Mouse (Mus musculus): ENCODE results near the gene Trim31. TPM values are rescaled to one million over a fixed set of nuclear protein-coding genes. Genes with fewer than 3 reads are reported as not detected.

Gene Trim31
- total RNA-seq, 2 experiments from 2014 or later: not detected

GRCm38 (mm10) chr17:36893387-36893786 is 4.5 kb upstream of the Trim31 start:
- no peak for DNase-seq (ENCODE audit: low spot score in 2 of 2)

- DNase-seq (ENCODE audit: low spot score in 2 of 2): no peak
Observed at GRCm38 (mm10) chr17:36896583-36896982, 1.3 kb upstream of the Trim31 start.

- DNase-seq (ENCODE audit: low spot score in 2 of 2): no peak
Observed at GRCm38 (mm10) chr17:36897065-36897464, 853 bp upstream of the Trim31 start.

GRCm38 (mm10) chr17:36899376-36899775 is 1.5 kb downstream of the Trim31 start:
- no peak for DNase-seq (ENCODE audit: low spot score in 2 of 2)

- DNase-seq (ENCODE audit: low spot score in 2 of 2): no peak
Observed at GRCm38 (mm10) chr17:36900001-36900400, 2.1 kb downstream of the Trim31 start.

- DNase-seq (ENCODE audit: low spot score in 2 of 2): no peak
Observed at GRCm38 (mm10) chr17:36900691-36901090, 2.8 kb downstream of the Trim31 start.

GRCm38 (mm10) chr17:36903651-36904050 is 5.7 kb downstream of the Trim31 start:
- no peak for DNase-seq (ENCODE audit: low spot score in 2 of 2)

- DNase-seq (ENCODE audit: low spot score in 2 of 2): no peak
Observed at GRCm38 (mm10) chr17:36908235-36908634, 10.3 kb downstream of the Trim31 start.

GRCm38 (mm10) chr17:36909802-36910201 is 11.9 kb downstream of the Trim31 start:
- DNase-seq (ENCODE audit: low spot score in 2 of 2): no peak

- DNase-seq (ENCODE audit: low spot score in 2 of 2): no peak
Observed at GRCm38 (mm10) chr17:36912031-36912430, 14.1 kb downstream of the Trim31 start.

GRCm38 (mm10) chr17:36914108-36914507 is 16.2 kb downstream of the Trim31 start:
- DNase-seq (ENCODE audit: low spot score in 2 of 2): peak; percentile 30 to 76

GRCm38 (mm10) chr17:36915076-36915475 is 17.2 kb downstream of the Trim31 start:
- peak in 1 of 2 experiments; percentile 53 for DNase-seq (ENCODE audit: low spot score in 2 of 2)

GRCm38 (mm10) chr17:36920239-36920638 is 22.3 kb downstream of the Trim31 start:
- no peak for DNase-seq (ENCODE audit: low spot score in 2 of 2)

GRCm38 (mm10) chr17:36922715-36923114 is 24.8 kb downstream of the Trim31 start:
- DNase-seq (ENCODE audit: low spot score in 2 of 2): no peak

- no peak for DNase-seq (ENCODE audit: low spot score in 2 of 2)
Observed at GRCm38 (mm10) chr17:36923491-36923890, 25.6 kb downstream of the Trim31 start.

- no peak for DNase-seq (ENCODE audit: low spot score in 2 of 2)
Observed at GRCm38 (mm10) chr17:36927496-36928120, 29.7 kb downstream of the Trim31 start.

- DNase-seq (ENCODE audit: low spot score in 2 of 2): no peak
Observed at GRCm38 (mm10) chr17:36929236-36929932, 31.5 kb downstream of the Trim31 start.

- no peak for DNase-seq (ENCODE audit: low spot score in 2 of 2)
Observed at GRCm38 (mm10) chr17:36930233-36930632, 32.3 kb downstream of the Trim31 start.

GRCm38 (mm10) chr17:36931130-36931529 is 33.2 kb downstream of the Trim31 start:
- DNase-seq (ENCODE audit: low spot score in 2 of 2): no peak

- DNase-seq (ENCODE audit: low spot score in 2 of 2): no peak
Observed at GRCm38 (mm10) chr17:36931806-36932205, 33.9 kb downstream of the Trim31 start.

- DNase-seq (ENCODE audit: low spot score in 2 of 2): no peak
Observed at GRCm38 (mm10) chr17:36938056-36938455, 40.1 kb downstream of the Trim31 start.

GRCm38 (mm10) chr17:36942391-36942790 is 44.5 kb downstream of the Trim31 start:
- peak in 1 of 2 experiments; percentile 26 for DNase-seq (ENCODE audit: low spot score in 2 of 2)

All from gastrocnemius, postnatal 4 days (tissue).